ENCODE assay signal across 29 mouse cellular contexts in the genomic region with DNA sequence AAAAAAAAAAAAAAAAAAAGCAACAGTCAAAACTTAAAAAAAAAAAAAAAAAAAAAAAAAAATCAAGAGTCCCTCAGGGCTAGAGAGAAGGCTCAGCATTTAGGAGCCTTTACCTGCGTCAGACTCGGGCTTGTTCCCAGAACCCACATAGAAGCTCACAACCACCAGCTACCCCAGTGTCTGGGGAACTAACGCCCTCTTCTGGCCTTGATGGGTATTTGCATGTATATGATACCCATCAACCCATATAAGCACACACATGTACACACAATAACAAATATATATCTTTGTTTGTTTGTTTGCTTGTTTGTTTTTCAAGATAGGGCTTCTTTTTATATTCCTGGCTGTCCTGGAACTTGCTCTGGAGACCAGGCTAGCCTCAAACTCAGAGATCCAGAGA. TPM values are rescaled to one million over a fixed set of nuclear protein-coding genes. Genes with fewer than 3 reads are reported as not detected.
DNase-seq lines count a peak whose midpoint lies in the region; ATAC-seq and TF ChIP-seq lines count a peak whose summit lies in the region.
"Had no signal": no experiment of that assay in that cellular context is flagged by ENCODE, and none has a peak within 500 bp of the region (broad histone marks: within the 10 kb centered on the region; RNA-seq: fewer than 3 reads in every experiment).

No protein-coding gene starts in this region.

- H3K9ac ChIP-seq in intestine, postnatal 0 days (ENCODE audit: low read depth, low read length), result no peak overlapping the region
- H3K9ac ChIP-seq in intestine, embryonic 16.5 days (ENCODE audit: low read depth, low read length), result no peak overlapping the region
- H3K9ac ChIP-seq in lung, postnatal 0 days (replicated peaks; ENCODE audit: low read depth), result no peak overlapping the region
- no peak overlapping the region for H3K9ac ChIP-seq in ES-Bruce4 (ENCODE audit: low read depth, poor library complexity, severe bottlenecking)
- H3K9ac ChIP-seq: forebrain, postnatal 0 days; heart, embryonic 13.5 days; hindbrain, embryonic 15.5 days; intestine, embryonic 15.5 days; kidney, embryonic 15.5 days; neural tube, embryonic 15.5 days; stomach, embryonic 15.5 days had no signal

- H3K27ac ChIP-seq in intestine, postnatal 0 days (ENCODE audit: low read depth, low read length), result no peak overlapping the region
- no peak overlapping the region for H3K27ac ChIP-seq in intestine, embryonic 16.5 days (ENCODE audit: low read length)
- no peak overlapping the region for H3K27ac ChIP-seq in lung, postnatal 0 days (ENCODE audit: low read length)
- H3K27ac ChIP-seq in ES-Bruce4 (ENCODE audit: insufficient read depth, low read length), result no peak overlapping the region
- H3K27ac ChIP-seq in bone marrow, adult 2 months (ENCODE audit: control insufficient read depth, insufficient read depth, low read depth, low read length, poor library complexity), result no peak overlapping the region
- H3K27ac ChIP-seq: heart, embryonic 13.5 days; hindbrain, embryonic 15.5 days; intestine, embryonic 15.5 days; kidney, embryonic 15.5 days; left cerebral cortex, adult 2 months; neural tube, embryonic 15.5 days; stomach, embryonic 15.5 days had no signal

- ATAC-seq in intestine, postnatal 0 days, result no peak
- ATAC-seq in intestine, embryonic 16.5 days, result no peak
- no peak for ATAC-seq in lung, postnatal 0 days
- ATAC-seq: CD4-positive, CD25-positive, alpha-beta regulatory T cell, adult 4 months; forebrain, postnatal 0 days; intestine, embryonic 15.5 days; midbrain, embryonic 16.5 days had no signal

- no peak overlapping the region for H3K4me3 ChIP-seq in intestine, postnatal 0 days (ENCODE audit: low read depth, low read length)
- no peak overlapping the region for H3K4me3 ChIP-seq in intestine, embryonic 16.5 days (ENCODE audit: low read length)
- no peak overlapping the region for H3K4me3 ChIP-seq in lung, postnatal 0 days (ENCODE audit: low read depth, low read length)
- no peak overlapping the region for H3K4me3 ChIP-seq in ES-Bruce4 (ENCODE audit: low read depth, low read length)
- no peak overlapping the region for H3K4me3 ChIP-seq in bone marrow, adult 2 months (replicated peaks; ENCODE audit: control insufficient read depth, low read depth, low read length)
- H3K4me3 ChIP-seq: heart, embryonic 13.5 days; hindbrain, embryonic 15.5 days; intestine, embryonic 15.5 days; kidney, embryonic 15.5 days; left cerebral cortex, adult 2 months; megakaryocyte, embryonic 14.5 days; neural tube, embryonic 15.5 days; stomach, embryonic 15.5 days had no signal

- TF ChIP-seq CTCF in intestine, postnatal 0 days (IDR thresholded peaks at IDR 0.05; ENCODE audit: low read depth), result peak; percentile 22; the same call in 1 of the 2 replicates
- peak; percentile 32 for TF ChIP-seq CTCF in lung, postnatal 0 days (IDR thresholded peaks at IDR 0.05)
- peak; percentile 28 for TF ChIP-seq CTCF in ES-Bruce4 (IDR thresholded peaks at IDR 0.05; ENCODE audit: low read depth, low read length)
- TF ChIP-seq CTCF in bone marrow, adult 2 months (IDR thresholded peaks at IDR 0.05; ENCODE audit: control insufficient read depth, insufficient read depth, low read length), result 0 out of 2 replicates have a peak, but pooled peaks have one; percentile 11

- no peak for TF ChIP-seq POLR2A in ES-Bruce4 (IDR thresholded peaks at IDR 0.05; ENCODE audit: insufficient read depth, low read length)
- TF ChIP-seq POLR2A in bone marrow, adult 2 months (IDR thresholded peaks at IDR 0.05; ENCODE audit: borderline replicate concordance, control insufficient read depth, low read depth, low read length), result no peak

- no peaks in the 10 kb centered on the region for H3K36me3 ChIP-seq in intestine, postnatal 0 days (ENCODE audit: control insufficient read depth, insufficient read depth)
- H3K36me3 ChIP-seq in intestine, embryonic 16.5 days (ENCODE audit: control insufficient read depth, insufficient read depth, low read length), result no peaks in the 10 kb centered on the region
- H3K36me3 ChIP-seq in lung, postnatal 0 days (ENCODE audit: insufficient read depth, low read length), result no peaks in the 10 kb centered on the region
- H3K36me3 ChIP-seq in ES-Bruce4 (ENCODE audit: control insufficient read depth, insufficient read depth, low read length, poor library complexity, severe bottlenecking), result no peaks in the 10 kb centered on the region
- H3K36me3 ChIP-seq: heart, embryonic 13.5 days; hindbrain, embryonic 15.5 days; intestine, embryonic 15.5 days; kidney, embryonic 15.5 days; neural tube, embryonic 15.5 days; stomach, embryonic 15.5 days had no signal

- H3K4me2 ChIP-seq in intestine, postnatal 0 days (replicated peaks; ENCODE audit: low read depth), result no peak overlapping the region
- no peak overlapping the region for H3K4me2 ChIP-seq in intestine, embryonic 16.5 days (ENCODE audit: low read depth, low read length)
- no peak overlapping the region for H3K4me2 ChIP-seq in lung, postnatal 0 days (replicated peaks; ENCODE audit: low read depth, low read length)
- H3K4me2 ChIP-seq: heart, embryonic 13.5 days; hindbrain, embryonic 15.5 days; intestine, embryonic 15.5 days; kidney, embryonic 15.5 days; neural tube, embryonic 15.5 days; stomach, embryonic 15.5 days had no signal

- no peak for DNase-seq in lung, postnatal 0 days (ENCODE audit: low spot score)
- DNase-seq in lung, postnatal 14 days, result no peak
- DNase-seq in heart, adult 18-20 months, result no peak
- DNase-seq in urinary bladder, adult 18-20 months (ENCODE audit: low spot score in 2 of 2), result no peak
- DNase-seq: adrenal gland, postnatal 36 days; cerebellum, adult 11-12 months; cerebellum, postnatal 10 days; forebrain, postnatal 0 days; gastrocnemius, postnatal 14 days; heart, adult 11 months; heart, postnatal 36 days; kidney, postnatal 4 days; layer of hippocampus, adult 9-11 months; lung, postnatal 36 days had no signal

- H3K27me3 ChIP-seq in intestine, postnatal 0 days (replicated peaks; ENCODE audit: control insufficient read depth, insufficient read depth, low read length), result peaks cover 6% of the 10 kb centered on the region; the same call in 1 of the 2 replicates
- no peaks in the 10 kb centered on the region for H3K27me3 ChIP-seq in intestine, embryonic 16.5 days (replicated peaks; ENCODE audit: control insufficient read depth, insufficient read depth, low read length)
- H3K27me3 ChIP-seq in lung, postnatal 0 days (replicated peaks; ENCODE audit: insufficient read depth, low read length), result no peaks in the 10 kb centered on the region
- H3K27me3 ChIP-seq in ES-Bruce4 (ENCODE audit: control insufficient read depth, insufficient read depth, low read length, poor library complexity, severe bottlenecking), result no peaks in the 10 kb centered on the region
- H3K27me3 ChIP-seq: heart, embryonic 13.5 days; hindbrain, embryonic 15.5 days; intestine, embryonic 15.5 days; kidney, embryonic 15.5 days; neural tube, embryonic 15.5 days; stomach, embryonic 15.5 days had no signal

- H3K9me3 ChIP-seq in intestine, postnatal 0 days (ENCODE audit: control insufficient read depth), result no peaks in the 10 kb centered on the region
- H3K9me3 ChIP-seq in intestine, embryonic 16.5 days (ENCODE audit: control insufficient read depth, low read length), result peaks cover 4% of the 10 kb centered on the region; the same call in 1 of the 2 replicates
- no peaks in the 10 kb centered on the region for H3K9me3 ChIP-seq in lung, postnatal 0 days (ENCODE audit: low read length)
- H3K9me3 ChIP-seq in ES-Bruce4 (replicated peaks; ENCODE audit: control insufficient read depth, insufficient read depth, low read length, poor library complexity, severe bottlenecking), result 0 out of 2 replicates have a peak, but pooled peaks cover 3% of the 10 kb centered on the region
- H3K9me3 ChIP-seq: hindbrain, embryonic 15.5 days; intestine, embryonic 15.5 days; kidney, embryonic 15.5 days; neural tube, embryonic 15.5 days; stomach, embryonic 15.5 days had no signal

- no peaks in the 10 kb centered on the region for H3K4me1 ChIP-seq in intestine, postnatal 0 days (replicated peaks; ENCODE audit: control insufficient read depth, insufficient read depth, low read length)
- H3K4me1 ChIP-seq in intestine, embryonic 16.5 days (ENCODE audit: control insufficient read depth, insufficient read depth, low read length), result peaks cover 5% of the 10 kb centered on the region; the same call in 1 of the 2 replicates
- H3K4me1 ChIP-seq in lung, postnatal 0 days (ENCODE audit: insufficient read depth, low read depth, low read length), result peaks cover under 1% of the 10 kb centered on the region; the same call in 1 of the 2 replicates
- peaks cover 2% of the 10 kb centered on the region for H3K4me1 ChIP-seq in ES-Bruce4 (ENCODE audit: control insufficient read depth, insufficient read depth, low read length)
- no peaks in the 10 kb centered on the region for H3K4me1 ChIP-seq in bone marrow, adult 2 months (ENCODE audit: control insufficient read depth, insufficient read depth, low read length)
- H3K4me1 ChIP-seq: megakaryocyte, embryonic 14.5 days had no signal

- no peak for TF ChIP-seq EP300 in lung, postnatal 0 days (IDR thresholded peaks at IDR 0.05)
- TF ChIP-seq EP300 in ES-Bruce4 (IDR thresholded peaks at IDR 0.05; ENCODE audit: insufficient read depth, low read depth, low read length), result no peak

- 74% methylated on average over 3 of the region's 3 CpGs for WGBS in intestine, postnatal 0 days
- 87% methylated on average over 3 of the region's 3 CpGs for WGBS in intestine, embryonic 16.5 days
- 78% methylated on average over 3 of the region's 3 CpGs for WGBS in lung, postnatal 0 days
- 82% methylated on average over 3 of the region's 3 CpGs for WGBS in bone marrow, adult 2 months

RNA-seq across cellular contexts. Expression of a gene that starts 8.3 kb away (rescaled TPM):
- 11.2 and 12.7 TPM in 2 replicates for polyA plus RNA-seq in intestine, postnatal 0 days (2015; fragmentation: Nextera tagmentation; extraction: Ambion mirVana)
- polyA plus RNA-seq in intestine, embryonic 16.5 days (2015; fragmentation: Nextera tagmentation; extraction: Ambion mirVana), result 14.9 and 15.8 TPM in 2 replicates
- 8.0 and 11.4 TPM in 2 replicates for polyA plus RNA-seq in lung, postnatal 0 days (2015; fragmentation: Nextera tagmentation; extraction: Ambion mirVana)
- 3.8 and 5.3 TPM in 2 replicates for polyA plus RNA-seq in ES-Bruce4 (2011; ENCODE audit: insufficient read depth, insufficient read length, low read depth, missing spikeins)
- not detected in 2 replicates for polyA plus RNA-seq in bone marrow, adult 2 months (2011; ENCODE audit: insufficient read depth, insufficient read length, low replicate concordance, missing spikeins)
- total RNA-seq in heart, adult 18-20 months (2021), result 1 to 10 TPM; 1.1 to 1.2 TPM
- total RNA-seq: adrenal gland, adult 18-20 months had no signal
- polyA plus RNA-seq: CD4-positive, CD25-positive, alpha-beta regulatory T cell, adult 4 months had no signal

RNA-seq across cellular contexts. Expression of a gene that starts 16.6 kb away (rescaled TPM):
- 6.0 and 6.2 TPM in 2 replicates for polyA plus RNA-seq in intestine, postnatal 0 days (2015; fragmentation: Nextera tagmentation; extraction: Ambion mirVana)
- 9.4 and 9.8 TPM in 2 replicates for polyA plus RNA-seq in intestine, embryonic 16.5 days (2015; fragmentation: Nextera tagmentation; extraction: Ambion mirVana)
- polyA plus RNA-seq in lung, postnatal 0 days (2015; fragmentation: Nextera tagmentation; extraction: Ambion mirVana), result 19.6 and 20.8 TPM in 2 replicates
- 30.3 and 36.1 TPM in 2 replicates for polyA plus RNA-seq in ES-Bruce4 (2011; ENCODE audit: insufficient read depth, insufficient read length, low read depth, missing spikeins)
- polyA plus RNA-seq in bone marrow, adult 2 months (2011; ENCODE audit: insufficient read depth, insufficient read length, low replicate concordance, missing spikeins), result 0.42 TPM in 1 of 2 replicates, not detected in the other
- 1 to 10 TPM; 2.0 to 2.2 TPM for total RNA-seq in heart, adult 18-20 months (2021)
- polyA plus RNA-seq: CD4-positive, CD25-positive, alpha-beta regulatory T cell, adult 4 months had no signal

RNA-seq across cellular contexts. Expression of a gene that starts 31.4 kb away (rescaled TPM):
- 18.9 and 22.3 TPM in 2 replicates for polyA plus RNA-seq in intestine, postnatal 0 days (2015; fragmentation: Nextera tagmentation; extraction: Ambion mirVana)
- polyA plus RNA-seq in intestine, embryonic 16.5 days (2015; fragmentation: Nextera tagmentation; extraction: Ambion mirVana), result 31.7 and 34.5 TPM in 2 replicates
- polyA plus RNA-seq in lung, postnatal 0 days (2015; fragmentation: Nextera tagmentation; extraction: Ambion mirVana), result 25.3 and 27.4 TPM in 2 replicates
- polyA plus RNA-seq in ES-Bruce4 (2011; ENCODE audit: insufficient read depth, insufficient read length, low read depth, missing spikeins), result 75.8 and 89.1 TPM in 2 replicates
- 14.4 and 17.0 TPM in 2 replicates for polyA plus RNA-seq in bone marrow, adult 2 months (2011; ENCODE audit: insufficient read depth, insufficient read length, low replicate concordance, missing spikeins)
- total RNA-seq in heart, adult 18-20 months (2021), result 10 to 100 TPM; 17.3 to 18.6 TPM
